Mouse (Mus musculus) limb, embryonic 13.5 days (tissue): ENCODE measurements around the gene Msantd1. TPM values are rescaled to one million over a fixed set of nuclear protein-coding genes. Genes with fewer than 3 reads are reported as not detected.
"Not testable (repeated sequence)": the region's sequence is repeated elsewhere in the genome, so short reads cannot be mapped to it uniquely, and the experiment has no call there.

Experiments used
- ATAC-seq: fragments of 200-750 bp; cut with Nextera tagmentation; 2 replicates; pipeline ENCODE4 v1.8.0; 2017; ENCODE audit warnings: low read depth, moderate number of reproducible peaks, moderate TSS enrichment; ENCODE audit not compliant: low FRiP score
- H3K27ac ChIP-seq: fragments of 300-500 bp; sonication (generic); 2 replicates; pipeline ENCODE4 v1.5.1; 2015; ENCODE audit warnings: inconsistent platforms, mild to moderate bottlenecking, moderate library complexity
- H3K27me3 ChIP-seq: fragments of 300-500 bp; sonication (generic); 2 replicates; pipeline ENCODE4 v1.6.1; 2015; ENCODE audit warnings: mild to moderate bottlenecking, inconsistent platforms
- H3K36me3 ChIP-seq: fragments of 300-500 bp; sonication (generic); 2 replicates; pipeline ENCODE4 v1.6.1; 2015; ENCODE audit warnings: inconsistent platforms, mild to moderate bottlenecking, moderate library complexity
- H3K4me1 ChIP-seq: fragments of 300-500 bp; sonication (generic); 2 replicates; pipeline ENCODE4 v1.6.1; 2015; ENCODE audit warnings: inconsistent platforms
- H3K4me2 ChIP-seq: fragments of 300-500 bp; sonication (generic); replicated peaks from 2 replicates; pipeline ENCODE4 v1.6.1; 2015; ENCODE audit warnings: inconsistent platforms, mild to moderate bottlenecking, moderate library complexity
- H3K4me3 ChIP-seq: fragments of 300-500 bp; sonication (generic); 2 replicates; pipeline ENCODE4 v1.5.1; 2015; ENCODE audit warnings: moderate library complexity, mild to moderate bottlenecking, inconsistent platforms
- H3K9ac ChIP-seq: fragments of 300-500 bp; sonication (generic); 2 replicates; pipeline ENCODE4 v1.6.1; 2015; ENCODE audit warnings: mild to moderate bottlenecking, inconsistent platforms
- H3K9me3 ChIP-seq: fragments of 300-500 bp; sonication (generic); 2 replicates; pipeline ENCODE4 v1.6.1; 2016; ENCODE audit warnings: inconsistent platforms
- WGBS: fragments of 180-500 bp; shearing (Covaris S2); methylation state at CpG from one replicate; pipeline ENCODE4 v1.1.7; 2015; 5-methylcytosine and 5-hydroxymethylcytosine counted together
- polyA plus RNA-seq: library from polyadenylated mRNA; unstranded; fragments of >200 nt; fragmentation: Nextera tagmentation; extraction: Ambion mirVana; gene quantifications from 2 replicates; pipeline ENCODE4 v1.2.1, GENCODE M21; 2015

Gene Msantd1
- 0.47 and 0.66 TPM in 2 replicates for polyA plus RNA-seq

GRCm38 (mm10) chr5:34907910-34908725 lies at the start of gene Msantd1:
Gene Msantd1 (plus strand): TSS chr5:34908012.
- H3K27ac ChIP-seq: no peak within 1 kb of the TSS
- no peak within 1 kb of the TSS for H3K9ac ChIP-seq

GRCm38 (mm10) chr5:34865367-34865766 lies 42.4 kb upstream of the Msantd1 start:
- Histone ChIP-seq H3K4me2 (no peak overlapping the region), H3K9me3 (no peaks in the 10 kb centered on the region), H3K36me3 (peaks cover 74% of the 10 kb centered on the region), H3K27ac (no peak overlapping the region), H3K9ac (no peak overlapping the region), H3K27me3 (no peaks in the 10 kb centered on the region), H3K4me1 (no peaks in the 10 kb centered on the region), H3K4me3 (no peak overlapping the region)
- no peak for ATAC-seq
- WGBS: 88% methylated on average over 5 of the region's 5 CpGs

More at GRCm38 (mm10) chr5:34907910-34908725, at the start of gene Msantd1:
- H3K4me2 ChIP-seq: no peak within 1 kb of the TSS
- H3K36me3 ChIP-seq: peaks cover 76% of the 10 kb centered on the region
- peaks cover 4% of the 10 kb centered on the region; the same call in 1 of the 2 replicates for H3K4me1 ChIP-seq
- WGBS: 72% methylated on average over 6 of the region's 6 CpGs
- ATAC-seq: no peak
- H3K27me3 ChIP-seq: no peaks in the 10 kb centered on the region
- no peak within 1 kb of the TSS for H3K4me3 ChIP-seq
- H3K9me3 ChIP-seq: no peaks in the 10 kb centered on the region

- H3K27me3 ChIP-seq, H3K9ac ChIP-seq, H3K9me3 ChIP-seq, ATAC-seq, H3K4me2 ChIP-seq, H3K4me1 ChIP-seq, H3K27ac ChIP-seq, H3K4me3 ChIP-seq: not testable (repeated sequence)
- WGBS: 92% methylated on average over 3 of the region's 3 CpGs
- peaks cover 86% of the 10 kb centered on the region for H3K36me3 ChIP-seq
Observed at GRCm38 (mm10) chr5:34880307-34880706, 27.5 kb upstream of the Msantd1 start.

GRCm38 (mm10) chr5:34881023-34881422 lies 26.8 kb upstream of the Msantd1 start:
- Histone ChIP-seq H3K27me3 (no peaks in the 10 kb centered on the region), H3K4me2 (no peak overlapping the region), H3K9me3 (no peaks in the 10 kb centered on the region), H3K27ac (no peak overlapping the region), H3K4me1 (no peaks in the 10 kb centered on the region), H3K9ac (no peak overlapping the region), H3K4me3 (no peak overlapping the region), H3K36me3 (peaks cover 84% of the 10 kb centered on the region)
- ATAC-seq: no peak
- WGBS: 95% methylated on average over 3 of the region's 3 CpGs

DNA sequence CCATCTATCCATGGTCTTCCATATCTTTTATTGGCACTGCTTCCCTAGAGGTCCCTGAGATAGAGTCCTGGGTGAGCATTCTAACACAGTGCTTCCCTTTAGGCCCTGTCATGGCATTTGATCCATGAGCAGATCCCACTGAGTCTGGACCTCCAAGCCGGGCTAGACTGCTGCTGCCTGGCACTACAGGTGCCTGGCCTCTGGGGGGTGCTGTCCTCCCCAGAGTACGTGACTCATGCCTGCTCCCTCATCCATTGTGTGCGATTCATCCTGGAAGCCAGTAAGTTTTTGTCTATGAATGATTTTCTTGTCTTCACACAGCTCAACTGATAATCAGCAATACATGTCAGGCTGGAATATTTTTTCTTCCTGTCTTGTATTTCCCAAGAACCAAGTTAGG lies 22.6 kb upstream of the Msantd1 start:
- Histone ChIP-seq H3K9me3 (no peaks in the 10 kb centered on the region), H3K4me3 (no peak overlapping the region), H3K27ac (no peak overlapping the region), H3K4me2 (no peak overlapping the region), H3K27me3 (no peaks in the 10 kb centered on the region), H3K9ac (no peak overlapping the region), H3K4me1 (no peaks in the 10 kb centered on the region), H3K36me3 (peaks cover 83% of the 10 kb centered on the region)
- WGBS: 90% methylated on average over 3 of the region's 3 CpGs
- ATAC-seq: no peak

DNA sequence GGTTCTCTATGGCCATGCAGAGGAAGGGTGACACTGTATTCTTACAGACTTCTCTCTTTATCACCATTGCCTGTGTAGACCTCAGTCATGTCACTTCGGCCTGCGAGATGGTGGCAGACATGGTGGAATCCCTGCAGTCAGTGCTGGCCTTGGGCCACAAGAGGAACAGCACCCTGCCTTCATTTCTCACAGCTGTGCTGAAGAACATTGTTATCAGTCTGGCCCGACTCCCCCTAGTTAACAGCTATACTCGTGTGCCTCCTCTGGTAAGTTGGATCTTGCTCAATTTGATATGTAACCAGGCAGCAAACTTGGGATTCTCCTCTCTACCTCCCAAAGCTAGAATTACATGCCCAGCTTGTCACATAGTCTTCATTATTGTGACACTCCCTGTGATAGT lies 18.6 kb upstream of the Msantd1 start:
- Histone ChIP-seq H3K4me2 (no peak overlapping the region), H3K27ac (no peak overlapping the region), H3K4me1 (no peaks in the 10 kb centered on the region), H3K36me3 (peaks cover 92% of the 10 kb centered on the region), H3K9me3 (no peaks in the 10 kb centered on the region), H3K4me3 (no peak overlapping the region), H3K27me3 (no peaks in the 10 kb centered on the region), H3K9ac (no peak overlapping the region)
- no peak for ATAC-seq
- 91% methylated on average over 4 of the region's 4 CpGs for WGBS

DNA sequence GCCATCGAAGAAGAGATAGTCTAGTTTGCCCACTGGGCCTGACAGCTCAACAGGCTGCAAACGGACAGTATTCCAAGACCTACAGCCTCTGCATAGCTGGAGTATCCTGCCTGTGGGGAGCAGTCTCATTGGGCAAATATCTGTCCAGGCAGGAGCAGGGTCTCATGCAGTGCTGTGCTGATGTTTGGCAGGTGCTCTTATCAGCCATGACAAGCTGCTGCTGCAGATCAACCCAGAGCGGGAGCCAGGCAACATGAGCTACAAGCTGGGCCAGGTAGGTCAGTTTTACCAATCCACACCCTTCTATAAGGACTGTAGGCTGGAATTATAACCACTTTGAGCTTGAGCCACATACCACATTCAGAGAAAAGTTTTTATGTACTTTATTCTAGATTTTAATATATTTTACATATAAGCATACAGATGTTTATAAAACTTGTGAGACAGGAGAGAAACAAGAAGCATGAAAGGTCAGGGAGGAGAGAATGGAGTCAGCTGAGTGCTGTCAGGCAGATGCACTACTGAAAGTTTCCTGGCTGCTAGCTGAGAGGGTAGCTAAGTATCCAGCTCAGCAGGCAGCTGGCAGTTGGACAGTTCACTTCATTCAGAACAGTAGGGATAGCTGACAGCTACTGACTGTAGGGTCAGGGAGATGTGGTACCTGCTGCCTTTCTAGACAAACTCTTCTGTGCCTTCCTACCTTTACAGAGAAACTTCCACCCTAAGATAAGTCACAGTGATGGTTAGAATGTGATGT lies 10.9 kb upstream of the Msantd1 start:
- H3K36me3 ChIP-seq: peaks cover 94% of the 10 kb centered on the region
- no peak for ATAC-seq
- H3K4me3 ChIP-seq: no peak overlapping the region
- H3K4me1 ChIP-seq: no peaks in the 10 kb centered on the region
- no peak overlapping the region for H3K4me2 ChIP-seq
- H3K27ac ChIP-seq: no peak overlapping the region
- H3K27me3 ChIP-seq: no peaks in the 10 kb centered on the region
- H3K9ac ChIP-seq: no peak overlapping the region
- 97% methylated on average over 3 of the region's 3 CpGs for WGBS
- H3K9me3 ChIP-seq: no peaks in the 10 kb centered on the region

GRCm38 (mm10) chr5:34899787-34900469 lies 7.9 kb upstream of the Msantd1 start:
- H3K4me3 ChIP-seq: no peak overlapping the region
- WGBS: 92% methylated on average over 6 of the region's 6 CpGs
- no peak for ATAC-seq
- peaks cover 94% of the 10 kb centered on the region for H3K36me3 ChIP-seq
- H3K4me2 ChIP-seq: no peak overlapping the region
- no peaks in the 10 kb centered on the region for H3K27me3 ChIP-seq
- H3K9ac ChIP-seq: no peak overlapping the region
- no peaks in the 10 kb centered on the region for H3K4me1 ChIP-seq
- H3K9me3 ChIP-seq: no peaks in the 10 kb centered on the region
- H3K27ac ChIP-seq: no peak overlapping the region

DNA sequence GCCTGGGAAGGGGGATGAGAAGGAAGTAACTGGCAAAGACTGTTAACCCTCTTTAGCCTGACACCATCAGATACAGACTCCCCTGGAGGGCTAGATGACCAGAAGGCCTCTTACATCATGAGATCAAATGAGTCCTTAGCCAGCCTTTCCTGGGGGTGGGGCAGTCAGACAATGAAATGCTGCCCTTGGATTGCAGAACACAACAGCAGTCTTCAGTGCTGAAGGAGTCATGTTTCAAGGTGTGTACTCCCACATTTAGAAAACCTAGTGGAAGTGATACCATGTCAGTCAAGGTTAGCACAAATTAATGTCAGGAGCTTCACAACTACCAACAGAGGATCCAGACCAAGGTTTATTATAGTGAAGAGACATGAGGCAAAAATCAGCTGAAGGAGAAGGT lies 5.4 kb upstream of the Msantd1 start:
- H3K36me3 ChIP-seq: peaks cover 94% of the 10 kb centered on the region

DNA sequence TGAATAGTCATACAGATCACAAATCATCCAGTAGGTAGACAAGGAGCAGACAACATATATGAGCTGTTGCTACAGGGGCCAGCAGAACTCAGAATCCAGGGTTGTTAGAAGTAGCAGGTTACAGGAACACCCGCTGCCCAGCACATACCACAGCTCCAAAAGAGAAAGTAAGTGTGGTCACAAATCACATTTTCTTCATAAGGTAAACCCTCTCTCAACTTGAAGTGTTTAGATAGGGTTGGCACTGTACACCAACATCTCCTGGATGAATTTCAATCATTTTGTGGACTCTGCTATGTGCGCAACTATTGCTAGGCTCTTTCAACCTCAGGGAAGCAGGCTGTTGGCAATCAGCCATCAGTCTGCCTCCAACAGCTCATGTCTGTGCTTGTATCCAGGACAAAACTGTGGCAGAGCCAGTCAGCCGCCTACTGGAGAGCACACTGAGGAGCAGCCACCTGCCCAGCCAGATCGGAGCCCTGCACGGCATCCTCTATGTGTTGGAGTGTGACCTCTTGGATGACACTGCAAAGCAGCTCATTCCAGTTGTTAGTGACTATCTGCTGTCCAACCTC lies 4.9 kb upstream of the Msantd1 start:
- Histone ChIP-seq H3K27ac (no peak overlapping the region), H3K9ac (no peak overlapping the region), H3K36me3 (peaks cover 94% of the 10 kb centered on the region), H3K27me3 (no peaks in the 10 kb centered on the region), H3K4me3 (no peak overlapping the region), H3K4me2 (no peak overlapping the region), H3K9me3 (no peaks in the 10 kb centered on the region), H3K4me1 (no peaks in the 10 kb centered on the region)
- 87% methylated on average over 5 of the region's 5 CpGs for WGBS
- no peak for ATAC-seq

More for the DNA sequence above, 5.4 kb upstream of the Msantd1 start:
- H3K9me3 ChIP-seq: no peaks in the 10 kb centered on the region
- H3K4me1 ChIP-seq: no peaks in the 10 kb centered on the region
- no peak overlapping the region for H3K4me3 ChIP-seq
- no peak overlapping the region for H3K9ac ChIP-seq
- H3K27me3 ChIP-seq: no peaks in the 10 kb centered on the region
- ATAC-seq: no peak
- H3K27ac ChIP-seq: no peak overlapping the region
- H3K4me2 ChIP-seq: no peak overlapping the region

DNA sequence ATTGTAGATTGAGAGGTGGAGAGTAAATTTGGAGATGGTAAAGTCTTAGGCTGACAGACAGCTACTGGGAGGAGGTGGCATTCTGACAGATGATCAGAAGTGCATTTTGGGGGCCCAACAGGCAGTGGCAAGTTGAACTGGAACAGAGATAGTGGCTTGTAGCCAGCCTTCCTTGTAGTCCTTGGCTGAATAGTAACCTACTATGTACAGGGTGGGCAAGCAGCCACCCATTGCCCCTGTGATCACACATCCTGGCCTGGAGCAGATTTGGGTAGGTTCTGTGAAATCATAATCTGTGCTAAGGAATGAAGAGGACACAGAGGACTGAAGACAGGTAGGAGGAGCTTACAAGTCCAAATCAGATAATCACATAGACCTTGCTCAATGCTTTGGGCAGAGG lies 3.4 kb upstream of the Msantd1 start:
- H3K4me3 ChIP-seq: no peak overlapping the region
- no peak for ATAC-seq
- H3K4me1 ChIP-seq: peaks cover 2% of the 10 kb centered on the region; the same call in 1 of the 2 replicates
- peaks cover 93% of the 10 kb centered on the region for H3K36me3 ChIP-seq
- no peaks in the 10 kb centered on the region for H3K9me3 ChIP-seq
- H3K27ac ChIP-seq: no peak overlapping the region
- no peak overlapping the region for H3K9ac ChIP-seq
- no peaks in the 10 kb centered on the region for H3K27me3 ChIP-seq
- no peak overlapping the region for H3K4me2 ChIP-seq

GRCm38 (mm10) chr5:34907230-34907629 lies 582 bp upstream of the Msantd1 start:
- peak; percentile 38; the same call in 1 of the 2 replicates for ATAC-seq
- H3K4me3 ChIP-seq: no peak overlapping the region
- 95% methylated on average over 4 of the region's 4 CpGs for WGBS
- H3K4me1 ChIP-seq: peaks cover 4% of the 10 kb centered on the region; the same call in 1 of the 2 replicates
- no peaks in the 10 kb centered on the region for H3K27me3 ChIP-seq
- peaks cover 85% of the 10 kb centered on the region for H3K36me3 ChIP-seq
- H3K9me3 ChIP-seq: no peaks in the 10 kb centered on the region
- H3K27ac ChIP-seq: no peak overlapping the region
- no peak overlapping the region for H3K9ac ChIP-seq
- H3K4me2 ChIP-seq: no peak overlapping the region
